Mouse (Mus musculus): ENCODE data around the gene Abl2. TPM values are rescaled to one million over a fixed set of nuclear protein-coding genes. Genes with fewer than 3 reads are reported as not detected.

The Abl2 gene
- polyA plus RNA-seq, 2 experiments, result 6.9 to 10.9 TPM

GRCm38 (mm10) chr1:156686025-156686661 is 127.6 kb downstream of the Abl2 start:
- H3K27me3 ChIP-seq (ENCODE audit: control insufficient read depth, insufficient read depth, low read length), result no peaks in the 10 kb centered on the region

More at GRCm38 (mm10) chr1:156686025-156686661, 127.6 kb downstream of the Abl2 start:
- H3K4me1 ChIP-seq (ENCODE audit: control insufficient read depth, insufficient read depth, low read length), result no peaks in the 10 kb centered on the region
- ATAC-seq (ENCODE audit: low FRiP score, low read depth) (no peak), DNase-seq (ENCODE audit: low spot score) (no peak)
- TF ChIP-seq POLR2A (IDR thresholded peaks at IDR 0.05; ENCODE audit: borderline replicate concordance, extremely low read depth, insufficient read depth, insufficient read length), result no peak
- H3K4me3 ChIP-seq (replicated peaks; ENCODE audit: low read length), result no peak overlapping the region
- no peaks in the 10 kb centered on the region for H3K9me3 ChIP-seq (ENCODE audit: control insufficient read depth, low read length)
- WGBS, result 63% methylated on average over 7 of the region's 7 CpGs
- H3K9ac ChIP-seq (ENCODE audit: low read depth, low read length, severe bottlenecking), result no peak overlapping the region
- no peak overlapping the region for H3K4me2 ChIP-seq (replicated peaks; ENCODE audit: low read depth, low read length, severe bottlenecking)
- H3K27ac ChIP-seq (replicated peaks; ENCODE audit: low read depth, low read length), result no peak overlapping the region
- H3K36me3 ChIP-seq (ENCODE audit: control insufficient read depth, insufficient read depth, low read length), result peaks cover 83% of the 10 kb centered on the region

Other genes starting within 250 kb of the Abl2 start
- 0.03 and 0.08 TPM in 2 replicates for gene Nphs2, start 248.1 kb upstream of the Abl2 start, polyA plus RNA-seq (2012; rRNA removed)
- gene Nphs2, start 248.1 kb upstream of the Abl2 start, polyA plus RNA-seq (2014; fragmentation: Nextera tagmentation; extraction: Ambion mirVana), result 0.10 and 0.23 TPM in 2 replicates
- gene Gm2000, start 192.7 kb upstream of the Abl2 start, polyA plus RNA-seq (2012; rRNA removed), result 53.6 and 66.6 TPM in 2 replicates
- 945 and 958 TPM in 2 replicates for gene Gm2000, start 192.7 kb upstream of the Abl2 start, polyA plus RNA-seq (2014; fragmentation: Nextera tagmentation; extraction: Ambion mirVana)
- 0.18 and 0.39 TPM in 2 replicates for gene Axdnd1, start 137.6 kb upstream of the Abl2 start, polyA plus RNA-seq (2012; rRNA removed)
- gene Axdnd1, start 137.6 kb upstream of the Abl2 start, polyA plus RNA-seq (2014; fragmentation: Nextera tagmentation; extraction: Ambion mirVana), result 0.44 TPM in 1 of 2 replicates, not detected in the other
- gene Soat1, start 84.5 kb upstream of the Abl2 start, polyA plus RNA-seq (2012; rRNA removed), result 23.1 and 39.5 TPM in 2 replicates
- gene Soat1, start 84.5 kb upstream of the Abl2 start, polyA plus RNA-seq (2014; fragmentation: Nextera tagmentation; extraction: Ambion mirVana), result 19.1 and 21.3 TPM in 2 replicates
- 6.0 and 7.0 TPM in 2 replicates for gene Gm10031, start 34.8 kb upstream of the Abl2 start, polyA plus RNA-seq (2012; rRNA removed)
- gene Gm10031, start 34.8 kb upstream of the Abl2 start, polyA plus RNA-seq (2014; fragmentation: Nextera tagmentation; extraction: Ambion mirVana), result 0.32 and 0.73 TPM in 2 replicates
- gene Tor3a, start 115.6 kb downstream of the Abl2 start, polyA plus RNA-seq (2012; rRNA removed), result 7.6 and 7.7 TPM in 2 replicates
- 10.1 and 14.7 TPM in 2 replicates for gene Tor3a, start 115.6 kb downstream of the Abl2 start, polyA plus RNA-seq (2014; fragmentation: Nextera tagmentation; extraction: Ambion mirVana)
- 35.0 and 35.8 TPM in 2 replicates for gene Fam20b, start 160.3 kb downstream of the Abl2 start, polyA plus RNA-seq (2012; rRNA removed)
- 29.7 and 33.5 TPM in 2 replicates for gene Fam20b, start 160.3 kb downstream of the Abl2 start, polyA plus RNA-seq (2014; fragmentation: Nextera tagmentation; extraction: Ambion mirVana)

Data from limb, embryonic 14.5 days (tissue).